Mouse (Mus musculus): Measurements from ENCODE around the gene Guk1. TPM values are rescaled to one million over a fixed set of nuclear protein-coding genes. Genes with fewer than 3 reads are reported as not detected.

Gene Guk1
- polyA plus RNA-seq, 1 experiment = 40.9 TPM

GRCm38 (mm10) chr11:59136994-59137706, 54.9 kb downstream of the Guk1 start:
- no peaks in the 10 kb centered on the region for H3K36me3 ChIP-seq (ENCODE audit: control insufficient read depth, insufficient read depth, low read length)
- H3K4me1 ChIP-seq (ENCODE audit: control insufficient read depth, insufficient read depth, insufficient read length) = peaks cover 2% of the 10 kb centered on the region; the same call in 1 of the 2 replicates
- H3K4me3 ChIP-seq (ENCODE audit: extremely low read depth, insufficient read depth, insufficient read length) = no peak overlapping the region
- 82% methylated on average over 12 of the region's 12 CpGs for WGBS
- TF ChIP-seq POLR2A (IDR thresholded peaks at IDR 0.05; ENCODE audit: low read depth, low read length) (no peak), CTCF (IDR thresholded peaks at IDR 0.05; ENCODE audit: extremely low read depth, insufficient read depth, insufficient read length, insufficient replicate concordance) (no peak)
- peaks cover 6% of the 10 kb centered on the region; the same call in 1 of the 2 replicates for H3K27me3 ChIP-seq (ENCODE audit: control insufficient read depth, insufficient read depth, low read length)
- no peak for DNase-seq (ENCODE audit: low read depth in 1 of 2, low spot score in 2 of 2)
- H3K27ac ChIP-seq (ENCODE audit: insufficient read depth, low read length) = no peak overlapping the region

- Histone ChIP-seq H3K4me3 (ENCODE audit: extremely low read depth, insufficient read depth, insufficient read length) (no peak within 1 kb of the TSS), H3K36me3 (ENCODE audit: control insufficient read depth, insufficient read depth, low read length) (no peaks in the 10 kb centered on the region), H3K4me1 (ENCODE audit: control insufficient read depth, insufficient read depth, insufficient read length) (peaks cover 2% of the 10 kb centered on the region; the same call in 1 of the 2 replicates), H3K27ac (ENCODE audit: insufficient read depth, low read length) (no peak within 1 kb of the TSS), H3K27me3 (ENCODE audit: control insufficient read depth, insufficient read depth, low read length) (peaks cover 6% of the 10 kb centered on the region; the same call in 1 of the 2 replicates)
- no peak for TF ChIP-seq CTCF (IDR thresholded peaks at IDR 0.05; ENCODE audit: extremely low read depth, insufficient read depth, insufficient read length, insufficient replicate concordance)
- no peak for TF ChIP-seq POLR2A (IDR thresholded peaks at IDR 0.05; ENCODE audit: low read depth, low read length)
- DNase-seq (ENCODE audit: low read depth in 1 of 2, low spot score in 2 of 2) = no peak
- 24% methylated on average over 44 of the region's 44 CpGs for WGBS
These were observed 56.0 kb downstream of the Guk1 start, which contains the start of gene Obscn for GRCm38 (mm10) chr11:59135904-59136452. Gene Obscn, minus strand, starts transcription at chr11:59136402.

- no peak for DNase-seq (ENCODE audit: low read depth in 1 of 2, low spot score in 2 of 2)
- 9% methylated on average over 55 of the region's 55 CpGs for WGBS
- H3K4me3 ChIP-seq (ENCODE audit: extremely low read depth, insufficient read depth, insufficient read length) = no peak overlapping the region
- TF ChIP-seq POLR2A (IDR thresholded peaks at IDR 0.05; ENCODE audit: low read depth, low read length) = no peak
- TF ChIP-seq CTCF (IDR thresholded peaks at IDR 0.05; ENCODE audit: extremely low read depth, insufficient read depth, insufficient read length, insufficient replicate concordance) = no peak
- H3K36me3 ChIP-seq (ENCODE audit: control insufficient read depth, insufficient read depth, low read length) = no peaks in the 10 kb centered on the region
- H3K4me1 ChIP-seq (ENCODE audit: control insufficient read depth, insufficient read depth, insufficient read length) = peaks cover 2% of the 10 kb centered on the region; the same call in 1 of the 2 replicates
- peaks cover 6% of the 10 kb centered on the region; the same call in 1 of the 2 replicates for H3K27me3 ChIP-seq (ENCODE audit: control insufficient read depth, insufficient read depth, low read length)
- H3K27ac ChIP-seq (ENCODE audit: insufficient read depth, low read length) = no peak overlapping the region
These were observed 56.8 kb downstream of the Guk1 start for GRCm38 (mm10) chr11:59135051-59135820.

- Histone ChIP-seq H3K4me3 (ENCODE audit: extremely low read depth, insufficient read depth, insufficient read length) (no peak overlapping the region), H3K27me3 (ENCODE audit: control insufficient read depth, insufficient read depth, low read length) (peaks cover 6% of the 10 kb centered on the region; the same call in 1 of the 2 replicates), H3K36me3 (ENCODE audit: control insufficient read depth, insufficient read depth, low read length) (no peaks in the 10 kb centered on the region), H3K27ac (ENCODE audit: insufficient read depth, low read length) (no peak overlapping the region), H3K4me1 (ENCODE audit: control insufficient read depth, insufficient read depth, insufficient read length) (peaks cover 2% of the 10 kb centered on the region; the same call in 1 of the 2 replicates)
- DNase-seq (ENCODE audit: low read depth in 1 of 2, low spot score in 2 of 2) = no peak
- WGBS = 6% methylated on average over 35 of the region's 35 CpGs
- TF ChIP-seq POLR2A (IDR thresholded peaks at IDR 0.05; ENCODE audit: low read depth, low read length) = no peak
- no peak for TF ChIP-seq CTCF (IDR thresholded peaks at IDR 0.05; ENCODE audit: extremely low read depth, insufficient read depth, insufficient read length, insufficient replicate concordance)
These were observed 57.5 kb downstream of the Guk1 start for GRCm38 (mm10) chr11:59134373-59134997.

Other genes starting within 250 kb of the Guk1 start
- 13.2 and 21.2 TPM in 2 replicates for gene Hist3h2ba, start 243.3 kb downstream of the Guk1 start, polyA plus RNA-seq (2012; rRNA removed)
- gene Hist3h2a, start 237.5 kb downstream of the Guk1 start, polyA plus RNA-seq (2012; rRNA removed) = 14.8 and 20.0 TPM in 2 replicates
- 0.06 and 0.23 TPM in 2 replicates for gene Trim17, start 237.5 kb downstream of the Guk1 start, polyA plus RNA-seq (2012; rRNA removed)
- gene Trim11, start 214.1 kb downstream of the Guk1 start, polyA plus RNA-seq (2012; rRNA removed) = 55.6 and 62.0 TPM in 2 replicates
- gene Obscn, start 55.8 kb downstream of the Guk1 start, polyA plus RNA-seq (2012; rRNA removed) = 1.2 and 1.6 TPM in 2 replicates
- gene Iba57, start 28.5 kb downstream of the Guk1 start, polyA plus RNA-seq (2012; rRNA removed) = 6.3 and 6.5 TPM in 2 replicates
- gene Gjc2, start 9.0 kb downstream of the Guk1 start, polyA plus RNA-seq (2012; rRNA removed) = 3.4 and 4.1 TPM in 2 replicates
- gene Mrpl55, start 10.3 kb upstream of the Guk1 start, polyA plus RNA-seq (2012; rRNA removed) = 16.1 and 21.8 TPM in 2 replicates
- 19.9 and 25.0 TPM in 2 replicates for gene 2310033P09Rik, start 16.1 kb upstream of the Guk1 start, polyA plus RNA-seq (2012; rRNA removed)
- 252 and 312 TPM in 2 replicates for gene Arf1, start 36.1 kb upstream of the Guk1 start, polyA plus RNA-seq (2012; rRNA removed)
- gene Wnt3a, start 98.5 kb upstream of the Guk1 start, polyA plus RNA-seq (2012; rRNA removed) = 0.04 TPM in 1 of 2 replicates, not detected in the other
- 0.33 and 0.40 TPM in 2 replicates for gene Wnt9a, start 114.7 kb upstream of the Guk1 start, polyA plus RNA-seq (2012; rRNA removed)
- gene Prss38, start 183.4 kb upstream of the Guk1 start, polyA plus RNA-seq (2012; rRNA removed) = not detected in 2 replicates